Mouse (Mus musculus): ENCODE data around the gene Cd24a. TPM values are rescaled to one million over a fixed set of nuclear protein-coding genes. Genes with fewer than 3 reads are reported as not detected.

Cd24a gene
- polyA plus RNA-seq, 1 experiment = 186 TPM

GRCm38 (mm10) chr10:43574352-43574751 is 3.7 kb upstream of the Cd24a start:
- Histone ChIP-seq H3K4me3 (ENCODE audit: insufficient read depth, low read depth, low read length) (no peak overlapping the region), H3K27me3 (replicated peaks; ENCODE audit: control insufficient read depth, insufficient read depth, low read length) (no peaks in the 10 kb centered on the region), H3K36me3 (ENCODE audit: control insufficient read depth, insufficient read depth, low read length) (no peaks in the 10 kb centered on the region), H3K27ac (ENCODE audit: insufficient read depth, low read depth, low read length) (no peak overlapping the region), H3K4me1 (ENCODE audit: control insufficient read depth, insufficient read depth, low read length) (no peaks in the 10 kb centered on the region)
- no peak for TF ChIP-seq CTCF (conservative IDR thresholded peaks at IDR 0.05; ENCODE audit: insufficient read depth, insufficient read length, low read depth, low read length)
- no peak for TF ChIP-seq POLR2A (IDR thresholded peaks at IDR 0.05; ENCODE audit: low read depth, low read length)
- WGBS = 84% methylated on average over 2 of the region's 2 CpGs
- DNase-seq = no peak

DNA sequence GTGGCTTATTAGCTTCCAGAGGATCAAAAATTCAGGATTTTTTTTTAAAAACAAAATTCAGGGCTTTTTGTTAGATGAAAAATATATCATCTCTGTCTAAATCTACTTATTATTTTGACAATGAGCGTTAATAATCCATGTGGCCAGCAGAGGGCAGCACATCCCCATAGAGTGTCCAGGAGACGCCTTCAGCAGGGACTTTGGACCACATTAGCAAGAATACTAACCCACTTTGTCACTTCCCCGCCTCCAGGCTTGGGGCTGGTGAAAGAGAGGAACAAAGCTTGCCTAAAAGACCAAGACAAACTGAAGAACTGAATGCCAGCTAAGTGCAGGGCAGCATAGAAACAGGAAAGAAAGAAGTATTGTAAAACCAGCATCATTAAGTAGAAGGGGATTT is 3.1 kb upstream of the Cd24a start:
- 2% methylated on average over 3 of the region's 3 CpGs for WGBS
- TF ChIP-seq POLR2A (IDR thresholded peaks at IDR 0.05; ENCODE audit: low read depth, low read length) (no peak), CTCF (conservative IDR thresholded peaks at IDR 0.05; ENCODE audit: insufficient read depth, insufficient read length, low read depth, low read length) (peak; percentile 88)
- Histone ChIP-seq H3K36me3 (ENCODE audit: control insufficient read depth, insufficient read depth, low read length) (no peaks in the 10 kb centered on the region), H3K27ac (ENCODE audit: insufficient read depth, low read depth, low read length) (no peak overlapping the region), H3K4me3 (ENCODE audit: insufficient read depth, low read depth, low read length) (no peak overlapping the region), H3K27me3 (replicated peaks; ENCODE audit: control insufficient read depth, insufficient read depth, low read length) (no peaks in the 10 kb centered on the region), H3K4me1 (ENCODE audit: control insufficient read depth, insufficient read depth, low read length) (no peaks in the 10 kb centered on the region)
- DNase-seq = peak; percentile 87

DNA sequence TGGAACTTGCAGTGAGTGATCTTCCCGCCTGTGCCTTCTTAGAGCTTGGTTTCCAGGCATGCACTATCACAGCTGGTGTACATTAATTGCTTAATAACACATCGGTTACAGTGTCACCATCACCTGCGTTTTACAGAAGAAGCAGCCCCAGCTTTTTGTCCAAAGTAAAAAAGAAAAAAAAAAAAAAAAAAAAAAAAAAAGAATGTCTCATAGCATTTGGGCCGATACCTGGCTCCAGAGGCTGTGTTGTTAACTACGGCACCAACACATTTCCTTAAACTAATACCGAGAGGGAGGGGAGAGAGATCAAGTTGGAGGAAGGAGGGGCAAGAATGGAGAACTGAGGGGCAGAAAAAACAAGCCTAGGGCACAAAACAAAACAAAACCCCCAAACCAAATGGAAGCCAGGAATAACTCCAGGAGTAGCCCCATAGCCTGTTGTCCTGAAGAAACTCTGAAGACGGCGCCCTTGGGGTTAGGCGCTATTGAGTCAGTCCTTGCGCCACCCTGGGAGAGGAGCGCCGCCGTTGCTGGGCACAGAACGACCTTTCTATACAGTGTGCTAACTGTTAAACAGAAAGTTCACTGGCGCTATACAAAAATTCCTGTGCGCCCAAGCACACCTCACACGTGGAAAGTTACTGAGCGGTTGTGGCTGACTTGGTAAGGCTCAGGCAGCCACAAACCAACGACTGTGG is 636 bp upstream of the Cd24a start:
- H3K27me3 ChIP-seq (replicated peaks; ENCODE audit: control insufficient read depth, insufficient read depth, low read length) = no peaks in the 10 kb centered on the region
- TF ChIP-seq CTCF (conservative IDR thresholded peaks at IDR 0.05; ENCODE audit: insufficient read depth, insufficient read length, low read depth, low read length) = no peak
- TF ChIP-seq POLR2A (IDR thresholded peaks at IDR 0.05; ENCODE audit: low read depth, low read length) = no peak
- 22% methylated on average over 19 of the region's 19 CpGs for WGBS
- no peaks in the 10 kb centered on the region for H3K4me1 ChIP-seq (ENCODE audit: control insufficient read depth, insufficient read depth, low read length)
- DNase-seq = peak; percentile 50
- H3K4me3 ChIP-seq (ENCODE audit: insufficient read depth, low read depth, low read length) = no peak overlapping the region
- H3K27ac ChIP-seq (ENCODE audit: insufficient read depth, low read depth, low read length) = peak overlapping the region; percentile 42; the same call in 1 of the 2 replicates
- H3K36me3 ChIP-seq (ENCODE audit: control insufficient read depth, insufficient read depth, low read length) = no peaks in the 10 kb centered on the region

GRCm38 (mm10) chr10:43578366-43578753 is 276 bp downstream of the Cd24a start:
- Histone ChIP-seq H3K27me3 (replicated peaks; ENCODE audit: control insufficient read depth, insufficient read depth, low read length) (no peaks in the 10 kb centered on the region), H3K36me3 (ENCODE audit: control insufficient read depth, insufficient read depth, low read length) (no peaks in the 10 kb centered on the region), H3K27ac (ENCODE audit: insufficient read depth, low read depth, low read length) (peak overlapping the region; percentile 95), H3K4me3 (ENCODE audit: insufficient read depth, low read depth, low read length) (peak overlapping the region; percentile 63), H3K4me1 (ENCODE audit: control insufficient read depth, insufficient read depth, low read length) (no peaks in the 10 kb centered on the region)
- under 1% methylated on average over 32 of the region's 32 CpGs for WGBS
- peak; percentile 62 for DNase-seq
- TF ChIP-seq POLR2A (IDR thresholded peaks at IDR 0.05; ENCODE audit: low read depth, low read length) (no peak), CTCF (conservative IDR thresholded peaks at IDR 0.05; ENCODE audit: insufficient read depth, insufficient read length, low read depth, low read length) (no peak)

DNA sequence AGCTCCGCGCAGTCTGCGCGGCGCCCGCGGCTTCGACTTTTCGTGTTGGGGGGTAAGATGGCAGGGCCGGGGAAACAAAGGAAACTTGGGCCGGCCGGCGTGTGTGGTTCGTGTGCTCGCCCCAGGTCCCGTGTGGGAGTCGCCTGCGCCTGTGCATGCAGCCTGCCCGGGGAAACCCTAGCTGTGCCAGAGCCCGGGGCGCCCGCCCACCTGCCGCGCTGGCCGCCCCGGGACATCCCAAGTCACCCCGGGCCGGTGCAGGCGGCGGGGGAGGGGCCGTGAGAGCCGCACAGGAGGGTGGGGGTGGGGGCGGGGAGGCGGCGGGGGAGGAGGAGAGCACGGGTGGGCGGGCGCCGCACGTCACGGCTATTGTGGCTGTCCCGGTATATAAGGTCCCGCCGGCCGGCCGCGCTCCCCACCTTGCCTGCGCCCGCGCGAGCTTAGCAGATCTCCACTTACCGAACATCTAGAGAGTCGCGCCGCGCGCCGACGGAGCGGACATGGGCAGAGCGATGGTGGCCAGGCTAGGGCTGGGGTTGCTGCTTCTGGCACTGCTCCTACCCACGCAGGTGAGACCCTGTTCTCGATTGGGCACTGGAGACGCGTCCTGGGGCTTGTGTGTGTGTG is 783 bp downstream of the Cd24a start:
- Histone ChIP-seq H3K27me3 (replicated peaks; ENCODE audit: control insufficient read depth, insufficient read depth, low read length) (no peaks in the 10 kb centered on the region), H3K4me1 (ENCODE audit: control insufficient read depth, insufficient read depth, low read length) (no peaks in the 10 kb centered on the region), H3K27ac (ENCODE audit: insufficient read depth, low read depth, low read length) (peak overlapping the region; percentile 95), H3K4me3 (ENCODE audit: insufficient read depth, low read depth, low read length) (peak overlapping the region; percentile 63), H3K36me3 (ENCODE audit: control insufficient read depth, insufficient read depth, low read length) (no peaks in the 10 kb centered on the region)
- TF ChIP-seq POLR2A (IDR thresholded peaks at IDR 0.05; ENCODE audit: low read depth, low read length) = peak; percentile 85
- no peak for TF ChIP-seq CTCF (conservative IDR thresholded peaks at IDR 0.05; ENCODE audit: insufficient read depth, insufficient read length, low read depth, low read length)
- under 1% methylated on average over 61 of the region's 65 CpGs for WGBS
- peak; percentile 90 for DNase-seq

DNA sequence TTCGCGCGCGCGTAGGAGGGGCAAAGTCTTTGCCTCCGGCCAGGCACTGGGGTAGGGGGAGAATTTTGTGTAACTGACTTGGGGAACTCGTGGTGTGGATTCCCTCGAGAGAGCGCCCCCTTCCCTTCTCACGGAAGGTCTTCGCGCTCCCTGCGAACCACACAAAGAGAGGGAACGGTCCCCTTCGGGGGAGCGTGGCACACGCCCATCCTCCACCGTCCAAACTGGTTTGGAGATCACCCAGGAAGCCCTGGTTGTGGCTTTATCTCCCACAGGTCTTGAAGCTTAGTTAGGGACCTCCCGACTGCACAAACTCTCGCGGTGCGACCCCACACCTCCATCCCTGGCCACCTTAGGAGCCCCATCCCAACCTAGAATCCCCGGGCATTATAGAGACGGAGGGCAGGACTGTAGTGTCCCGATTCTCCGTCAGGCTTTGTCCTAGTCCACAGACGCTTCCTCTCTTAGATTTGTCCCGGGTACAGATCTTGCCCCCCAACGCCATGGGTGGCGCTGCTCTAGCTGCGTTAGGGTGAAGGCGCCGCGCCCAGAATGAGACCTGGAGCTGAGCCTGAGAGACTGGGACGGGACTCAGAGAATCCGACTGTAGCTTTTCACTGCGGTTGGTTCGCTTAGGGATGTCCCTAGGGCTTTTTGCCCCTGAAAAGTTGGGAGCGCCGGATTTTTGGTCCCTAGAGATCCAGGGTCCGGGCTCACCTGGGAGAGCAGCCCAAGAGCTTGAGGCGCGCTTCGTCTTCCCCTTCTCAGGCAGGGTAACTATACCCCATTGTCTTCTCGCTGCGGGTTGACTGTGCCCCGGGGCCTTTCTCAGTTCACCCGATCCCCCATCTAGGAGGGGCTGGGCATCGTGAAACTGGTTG is 1.5 kb downstream of the Cd24a start:
- H3K27me3 ChIP-seq (replicated peaks; ENCODE audit: control insufficient read depth, insufficient read depth, low read length) = no peaks in the 10 kb centered on the region
- no peak for TF ChIP-seq POLR2A (IDR thresholded peaks at IDR 0.05; ENCODE audit: low read depth, low read length)
- no peak for TF ChIP-seq CTCF (conservative IDR thresholded peaks at IDR 0.05; ENCODE audit: insufficient read depth, insufficient read length, low read depth, low read length)
- no peaks in the 10 kb centered on the region for H3K36me3 ChIP-seq (ENCODE audit: control insufficient read depth, insufficient read depth, low read length)
- under 1% methylated on average over 49 of the region's 49 CpGs for WGBS
- peak overlapping the region; percentile 63 for H3K4me3 ChIP-seq (ENCODE audit: insufficient read depth, low read depth, low read length)
- H3K4me1 ChIP-seq (ENCODE audit: control insufficient read depth, insufficient read depth, low read length) = no peaks in the 10 kb centered on the region
- DNase-seq = peak; percentile 54
- peak overlapping the region; percentile 83 for H3K27ac ChIP-seq (ENCODE audit: insufficient read depth, low read depth, low read length)
